ENCODE assay signal across 13 mouse cellular contexts in genomic region chr2:29358696-29359375, GRCm38 (mm10). TPM values are rescaled to one million over a fixed set of nuclear protein-coding genes. Genes with fewer than 3 reads are reported as not detected.
DNase-seq lines count a peak whose midpoint lies in the region; ATAC-seq and TF ChIP-seq lines count a peak whose summit lies in the region.
"Had no signal": no experiment of that assay in that cellular context is flagged by ENCODE, and none has a peak within 500 bp of the region (broad histone marks: within the 10 kb centered on the region; RNA-seq: fewer than 3 reads in every experiment).

No protein-coding gene starts in this region.

- H3K36me3 ChIP-seq in kidney, adult 2 months (ENCODE audit: control insufficient read depth, insufficient read depth, low read length), result no peaks in the 10 kb centered on the region
- H3K36me3 ChIP-seq in limb, embryonic 13.5 days, result peaks cover 26% of the 10 kb centered on the region
- no peaks in the 10 kb centered on the region for H3K36me3 ChIP-seq in intestine, embryonic 16.5 days (ENCODE audit: control insufficient read depth, insufficient read depth, low read length)
- H3K36me3 ChIP-seq: lung, embryonic 15.5 days had no signal

- ATAC-seq in limb, embryonic 13.5 days (ENCODE audit: low FRiP score, low read depth), result no peak
- ATAC-seq in intestine, embryonic 16.5 days, result no peak
- ATAC-seq: forebrain, postnatal 0 days had no signal

- 50% methylated on average over 9 of the region's 9 CpGs for WGBS in kidney, adult 2 months
- WGBS in limb, embryonic 13.5 days, result 46% methylated on average over 9 of the region's 9 CpGs
- WGBS in intestine, embryonic 16.5 days, result 53% methylated on average over 9 of the region's 9 CpGs

- H3K27ac ChIP-seq in kidney, adult 2 months (ENCODE audit: insufficient read depth, low read depth, low read length), result no peak overlapping the region
- peak overlapping the region; percentile 28; the same call in 1 of the 2 replicates for H3K27ac ChIP-seq in limb, embryonic 13.5 days
- H3K27ac ChIP-seq in intestine, embryonic 16.5 days (ENCODE audit: low read length), result no peak overlapping the region
- H3K27ac ChIP-seq: lung, embryonic 15.5 days had no signal

- H3K4me2 ChIP-seq in limb, embryonic 13.5 days (replicated peaks), result no peak overlapping the region
- no peak overlapping the region for H3K4me2 ChIP-seq in intestine, embryonic 16.5 days (ENCODE audit: low read depth, low read length)
- H3K4me2 ChIP-seq: lung, embryonic 15.5 days had no signal

- peak overlapping the region; percentile 50; the same call in 1 of the 2 replicates for H3K9ac ChIP-seq in limb, embryonic 13.5 days
- H3K9ac ChIP-seq in intestine, embryonic 16.5 days (ENCODE audit: low read depth, low read length), result no peak overlapping the region
- H3K9ac ChIP-seq: forebrain, postnatal 0 days; lung, embryonic 15.5 days had no signal

- H3K4me3 ChIP-seq in kidney, adult 2 months (ENCODE audit: insufficient read depth, low read depth, low read length), result no peak overlapping the region
- H3K4me3 ChIP-seq in limb, embryonic 13.5 days, result no peak overlapping the region
- no peak overlapping the region for H3K4me3 ChIP-seq in intestine, embryonic 16.5 days (ENCODE audit: low read length)
- H3K4me3 ChIP-seq: lung, embryonic 15.5 days had no signal

- H3K4me1 ChIP-seq in kidney, adult 2 months (ENCODE audit: control insufficient read depth, insufficient read depth, low read length), result peaks cover 9% of the 10 kb centered on the region; the same call in 1 of the 2 replicates
- peaks cover 12% of the 10 kb centered on the region; the same call in 1 of the 2 replicates for H3K4me1 ChIP-seq in limb, embryonic 13.5 days
- no peaks in the 10 kb centered on the region for H3K4me1 ChIP-seq in intestine, embryonic 16.5 days (ENCODE audit: control insufficient read depth, insufficient read depth, low read length)
- H3K4me1 ChIP-seq: lung, embryonic 15.5 days had no signal

- TF ChIP-seq CTCF in kidney, adult 2 months (conservative IDR thresholded peaks at IDR 0.05; ENCODE audit: insufficient read depth, insufficient read length, low read depth, low read length), result no peak

- H3K9me3 ChIP-seq in limb, embryonic 13.5 days, result no peaks in the 10 kb centered on the region
- no peaks in the 10 kb centered on the region for H3K9me3 ChIP-seq in intestine, embryonic 16.5 days (ENCODE audit: control insufficient read depth, low read length)
- H3K9me3 ChIP-seq: lung, embryonic 15.5 days had no signal

- no peaks in the 10 kb centered on the region for H3K27me3 ChIP-seq in kidney, adult 2 months (replicated peaks; ENCODE audit: control insufficient read depth, insufficient read depth, low read length)
- H3K27me3 ChIP-seq in limb, embryonic 13.5 days, result no peaks in the 10 kb centered on the region
- no peaks in the 10 kb centered on the region for H3K27me3 ChIP-seq in intestine, embryonic 16.5 days (replicated peaks; ENCODE audit: control insufficient read depth, insufficient read depth, low read length)
- H3K27me3 ChIP-seq: lung, embryonic 15.5 days had no signal

- TF ChIP-seq POLR2A in kidney, adult 2 months (IDR thresholded peaks at IDR 0.05; ENCODE audit: low read depth, low read length), result no peak

- DNase-seq in adrenal gland, postnatal 36 days, result peak; percentile 19 to 34
- no peak for DNase-seq in adrenal gland, adult 8-10 months
- DNase-seq in kidney, adult 2 months, result peak; percentile 12
- no peak for DNase-seq in kidney, adult 11 months
- peak; percentile 38 to 41 for DNase-seq in heart, adult 9 months (ENCODE audit: low spot score in 2 of 2)
- DNase-seq in right cerebral cortex, adult 2 months (ENCODE audit: low spot score in 2 of 2), result no peak
- DNase-seq: B cell, adult 2 months; forebrain, postnatal 0 days; kidney, postnatal 25 days; thymus, adult 18-20 months had no signal

RNA-seq across cellular contexts. Expression of gene Med27, which starts 12.2 kb away (rescaled TPM):
- total RNA-seq in adrenal gland, postnatal 36 days (2021), result 10 to 100 TPM; 26.8 to 27.2 TPM
- 10 to 100 TPM; 25.7 to 34.7 (median 30.7) TPM for total RNA-seq in adrenal gland, adult 8-10 months (2022)
- polyA plus RNA-seq in kidney, adult 2 months (2012; rRNA removed), result 25.9 and 31.4 TPM in 2 replicates
- 53.5 and 55.6 TPM in 2 replicates for polyA plus RNA-seq in limb, embryonic 13.5 days (2015; fragmentation: Nextera tagmentation; extraction: Ambion mirVana)
- 35.9 and 41.4 TPM in 2 replicates for polyA plus RNA-seq in intestine, embryonic 16.5 days (2015; fragmentation: Nextera tagmentation; extraction: Ambion mirVana)

Comparison
In these comparisons a context has a peak if more than half of its experiments do, and no peak if none do; other contexts are left out.
1. DNase-seq: peak in adrenal gland, postnatal 36 days (2 of 2), kidney, adult 2 months (single experiment) and heart, adult 9 months (2 of 2); none in adrenal gland, adult 8-10 months (single experiment), kidney, adult 11 months (single experiment) and right cerebral cortex, adult 2 months (0 of 2).